Mouse (Mus musculus) hindbrain, postnatal 0 days (tissue): ENCODE measurements around the gene Myh3. TPM values are rescaled to one million over a fixed set of nuclear protein-coding genes. Genes with fewer than 3 reads are reported as not detected.

Experiments used
- ATAC-seq: fragments of 200-750 bp; cut with Nextera tagmentation; 2 replicates; pipeline ENCODE4 v1.8.0; 2017; ENCODE audit warnings: mild to moderate bottlenecking, moderate TSS enrichment, moderate library complexity
- DNase-seq: peaks from one replicate; pipeline ENCODE4 v3.0.0-alpha.2; 2015; ENCODE audit warnings: low spot score
- H3K27ac ChIP-seq: fragments of 300-500 bp; sonication (generic); 2 replicates; pipeline ENCODE4 v1.5.1; 2014; ENCODE audit warnings: mild to moderate bottlenecking
- H3K27me3 ChIP-seq: fragments of 300-500 bp; sonication (generic); 2 replicates; pipeline ENCODE4 v1.6.1; 2014; ENCODE audit warnings: low read length, mixed read lengths; ENCODE audit not compliant: insufficient read depth
- H3K36me3 ChIP-seq: fragments of 300-500 bp; sonication (generic); 2 replicates; pipeline ENCODE4 v1.6.1; 2014; ENCODE audit warnings: low read length, mixed read lengths; ENCODE audit not compliant: insufficient read depth
- H3K4me1 ChIP-seq: fragments of 300-500 bp; sonication (generic); 2 replicates; pipeline ENCODE4 v1.6.1; 2014; ENCODE audit warnings: antibody characterized with exemption, low read length, mixed read lengths; ENCODE audit not compliant: insufficient read depth
- H3K4me2 ChIP-seq: fragments of 300-500 bp; sonication (generic); 2 replicates; pipeline ENCODE4 v1.6.1; 2014; ENCODE audit warnings: low read depth, mild to moderate bottlenecking, low read length, moderate library complexity, mixed read lengths
- H3K4me3 ChIP-seq: fragments of 300-500 bp; sonication (generic); 2 replicates; pipeline ENCODE4 v1.5.1; 2014; ENCODE audit warnings: low read length
- H3K9ac ChIP-seq: fragments of 300-500 bp; sonication (generic); replicated peaks from 2 replicates; pipeline ENCODE4 v1.6.1; 2014; ENCODE audit warnings: mild to moderate bottlenecking, low read length, moderate library complexity, mixed read lengths
- H3K9me3 ChIP-seq: fragments of 300-500 bp; sonication (generic); 2 replicates; pipeline ENCODE4 v1.6.1; 2016; ENCODE audit warnings: low read length, mixed read lengths
- CTCF ChIP-seq: IDR thresholded peaks from 2 replicates; pipeline ENCODE4 v1.5.1; 2016; ENCODE audit warnings: antibody characterized with exemption, control low read depth, low read depth
- WGBS: fragments of 180-500 bp; shearing (Covaris S2); extraction: QIAGEN DNeasy Blood & Tissue Kit; methylation state at CpG from one replicate; pipeline ENCODE4 v1.1.7; 2014; 5-methylcytosine and 5-hydroxymethylcytosine counted together
- polyA plus RNA-seq: library from polyadenylated mRNA; unstranded; fragments of >200 nt; fragmentation: Nextera tagmentation; extraction: Ambion mirVana; gene quantifications from 2 replicates; pipeline ENCODE4 v1.2.1, GENCODE M21; 2015
- total RNA-seq: library from RNA; depleted of rRNA; stranded (reverse); fragments of >200 nt; gene quantifications from 2 replicates; pipeline ENCODE4 v1.2.3, GENCODE M21; 2014

Myh3 gene
- total and polyA plus RNA-seq, 2 experiments from 2014 or later: 0.25 to 1.1 TPM

DNA sequence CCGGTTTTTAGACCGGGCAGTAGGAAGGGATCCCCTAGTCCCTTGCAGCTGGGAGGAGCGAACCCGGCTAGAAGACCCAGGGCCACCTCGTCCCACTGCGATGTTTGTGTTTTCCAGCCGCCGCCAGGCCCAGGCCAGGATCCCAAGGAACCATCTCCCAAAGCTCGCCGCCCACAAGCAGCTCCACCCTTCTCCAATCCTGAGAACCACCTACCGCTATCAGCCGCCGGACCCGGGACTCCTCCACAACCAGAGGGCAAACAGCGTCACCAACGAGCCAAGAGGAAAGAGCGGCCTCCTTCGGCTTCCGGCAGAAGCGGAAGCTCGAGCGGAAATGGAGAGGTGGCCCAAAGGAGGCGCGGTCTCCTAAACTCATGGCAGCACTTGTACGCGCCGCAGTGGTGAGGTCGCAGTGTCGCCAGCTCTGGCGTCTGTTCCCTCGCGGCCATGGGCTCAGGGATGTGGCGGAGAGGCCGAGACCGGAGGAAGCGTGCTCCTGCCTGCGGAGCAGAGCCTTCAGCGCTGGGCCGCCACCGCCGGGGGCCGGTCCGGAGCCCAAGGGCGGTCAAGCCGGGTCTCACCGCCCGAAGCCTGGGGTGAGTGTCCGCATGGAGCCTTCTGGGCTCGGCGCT is 25.7 kb upstream of the Myh3 start, which contains the start of the genes Adprm and Sco1:
Gene Adprm, minus strand, starts transcription at position 274 of the 632 bp plus-strand sequence.
Gene Sco1, plus strand, starts transcription at position 350 of the 632 bp plus-strand sequence.
- Histone ChIP-seq H3K27me3 (no peaks in the 10 kb centered on the region), H3K4me1 (peaks cover 10% of the 10 kb centered on the region; the same call in 1 of the 2 replicates), H3K9me3 (no peaks in the 10 kb centered on the region), H3K36me3 (peaks cover 17% of the 10 kb centered on the region), H3K27ac (peak within 1 kb of the TSS; percentile 82), H3K9ac (peak within 1 kb of the TSS; percentile 81), H3K4me2 (peak within 1 kb of the TSS; percentile 83), H3K4me3 (peak within 1 kb of the TSS; percentile 99)
- DNase-seq (peak; percentile 93), ATAC-seq (peak; percentile 97)
- TF ChIP-seq CTCF: peak; percentile 72
- under 1% methylated on average over 49 of the region's 50 CpGs for WGBS

DNA sequence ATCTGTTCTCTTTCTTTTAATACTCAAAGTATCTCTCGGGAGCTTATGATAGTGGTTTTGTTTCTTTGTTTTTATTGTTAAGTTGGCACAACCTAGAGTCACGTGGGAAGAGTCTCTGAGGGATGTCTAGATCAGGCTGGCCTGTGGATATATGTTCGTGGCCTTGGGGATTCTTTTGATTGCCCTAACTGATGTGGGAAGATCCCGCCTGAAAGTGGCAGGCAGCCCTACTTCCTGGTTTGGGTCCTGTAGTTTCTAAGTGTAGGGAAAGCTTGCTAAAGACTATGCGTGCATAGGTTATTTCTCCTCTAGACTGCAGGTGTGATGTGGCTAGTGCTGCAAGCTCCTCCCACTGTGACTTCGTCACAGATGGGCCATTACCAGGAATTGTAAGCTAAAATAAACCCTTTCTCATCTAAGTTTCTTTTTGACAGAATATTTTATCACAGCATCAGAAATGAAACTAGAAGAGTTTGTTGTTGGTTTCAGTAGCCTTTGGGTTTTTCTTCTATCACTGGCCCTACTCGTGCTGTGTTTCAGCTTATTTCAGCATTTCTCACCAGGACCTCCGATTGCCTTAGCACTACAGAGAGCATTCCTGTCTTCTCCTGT is 23.2 kb upstream of the Myh3 start:
- peaks cover 10% of the 10 kb centered on the region; the same call in 1 of the 2 replicates for H3K4me1 ChIP-seq
- no peak for ATAC-seq
- no peak overlapping the region for H3K9ac ChIP-seq
- no peaks in the 10 kb centered on the region for H3K27me3 ChIP-seq
- no peak for DNase-seq
- H3K4me2 ChIP-seq: no peak overlapping the region
- no peak for TF ChIP-seq CTCF
- H3K9me3 ChIP-seq: no peaks in the 10 kb centered on the region
- 92% methylated on average over 8 of the region's 8 CpGs for WGBS
- H3K36me3 ChIP-seq: peaks cover 35% of the 10 kb centered on the region
- no peak overlapping the region for H3K4me3 ChIP-seq
- H3K27ac ChIP-seq: no peak overlapping the region

DNA sequence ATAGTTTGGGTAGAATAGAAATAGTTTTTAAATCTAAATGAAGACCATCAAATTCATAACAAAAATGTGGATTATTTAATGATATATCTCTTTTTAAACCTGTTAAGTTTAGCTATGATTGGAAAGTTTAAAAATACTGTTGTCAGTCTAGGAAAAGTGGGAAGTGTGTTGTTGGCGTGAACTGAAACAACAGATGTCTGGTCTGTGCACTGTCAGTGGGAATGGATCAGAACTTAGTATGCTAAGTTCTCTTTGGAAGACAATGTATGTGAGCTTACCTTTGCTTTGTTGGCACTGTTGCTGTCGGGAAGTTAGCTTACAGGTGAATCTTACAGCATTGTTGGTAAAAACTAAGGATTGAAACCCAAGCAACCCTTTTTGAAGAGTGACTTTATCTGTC is 16.8 kb upstream of the Myh3 start:
- 97% methylated on average over 2 of the region's 2 CpGs for WGBS
- no peak overlapping the region for H3K4me2 ChIP-seq
- H3K9me3 ChIP-seq: no peaks in the 10 kb centered on the region
- no peaks in the 10 kb centered on the region for H3K27me3 ChIP-seq
- no peak for TF ChIP-seq CTCF
- no peak overlapping the region for H3K4me3 ChIP-seq
- no peak overlapping the region for H3K27ac ChIP-seq
- DNase-seq (no peak), ATAC-seq (no peak)
- no peaks in the 10 kb centered on the region for H3K4me1 ChIP-seq
- peaks cover 75% of the 10 kb centered on the region for H3K36me3 ChIP-seq
- H3K9ac ChIP-seq: no peak overlapping the region

DNA sequence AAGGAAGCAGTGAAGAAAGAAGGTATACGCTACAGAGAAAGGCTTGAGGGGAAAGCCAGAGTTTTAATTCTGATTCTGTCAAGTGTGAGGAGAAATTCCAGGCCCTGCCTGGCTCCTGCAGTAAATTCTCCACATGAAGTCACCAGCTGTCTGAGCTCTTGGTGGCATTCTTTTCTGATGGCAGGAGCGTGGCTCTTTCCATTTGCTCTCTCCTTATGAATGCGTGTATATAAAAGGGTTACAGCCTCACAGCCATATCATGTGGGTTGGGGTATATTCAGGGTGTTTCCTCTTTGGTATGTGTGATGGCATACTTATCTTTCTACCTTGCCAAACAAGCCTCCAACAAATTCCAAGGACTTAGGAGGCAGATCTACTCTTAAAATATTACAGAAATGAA is 15.4 kb upstream of the Myh3 start:
- no peak overlapping the region for H3K4me3 ChIP-seq
- H3K27me3 ChIP-seq: no peaks in the 10 kb centered on the region
- H3K9me3 ChIP-seq: no peaks in the 10 kb centered on the region
- ATAC-seq: no peak
- no peaks in the 10 kb centered on the region for H3K4me1 ChIP-seq
- no peak overlapping the region for H3K27ac ChIP-seq
- 92% methylated on average over 3 of the region's 3 CpGs for WGBS
- DNase-seq: no peak
- H3K9ac ChIP-seq: no peak overlapping the region
- no peak for TF ChIP-seq CTCF
- peaks cover 66% of the 10 kb centered on the region for H3K36me3 ChIP-seq
- no peak overlapping the region for H3K4me2 ChIP-seq

DNA sequence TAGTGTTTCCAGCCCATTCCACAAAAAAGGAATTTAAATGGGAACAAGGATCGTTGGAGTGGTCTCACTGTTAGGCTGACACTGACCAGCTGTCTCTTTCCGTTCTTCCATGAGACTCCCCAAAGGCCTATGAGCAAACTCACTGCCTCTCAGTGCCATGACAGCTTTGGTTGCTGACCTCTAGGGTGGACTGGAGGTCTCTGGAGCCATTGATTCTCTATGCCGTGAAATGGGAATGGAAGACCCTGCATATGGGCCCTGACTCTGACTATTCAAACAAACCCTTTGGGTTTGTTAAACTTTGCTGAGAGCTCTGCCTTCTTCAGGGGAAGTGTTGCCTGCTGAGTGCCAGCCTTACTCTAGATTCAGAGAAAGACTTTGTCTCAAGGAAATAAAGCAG is 10.4 kb upstream of the Myh3 start:
- no peak for TF ChIP-seq CTCF
- Histone ChIP-seq H3K9me3 (no peaks in the 10 kb centered on the region), H3K27ac (no peak overlapping the region), H3K9ac (no peak overlapping the region), H3K36me3 (peaks cover 31% of the 10 kb centered on the region), H3K27me3 (no peaks in the 10 kb centered on the region), H3K4me1 (no peaks in the 10 kb centered on the region), H3K4me2 (no peak overlapping the region), H3K4me3 (no peak overlapping the region)
- ATAC-seq: no peak
- 85% methylated on average over 3 of the region's 3 CpGs for WGBS
- DNase-seq: no peak

DNA sequence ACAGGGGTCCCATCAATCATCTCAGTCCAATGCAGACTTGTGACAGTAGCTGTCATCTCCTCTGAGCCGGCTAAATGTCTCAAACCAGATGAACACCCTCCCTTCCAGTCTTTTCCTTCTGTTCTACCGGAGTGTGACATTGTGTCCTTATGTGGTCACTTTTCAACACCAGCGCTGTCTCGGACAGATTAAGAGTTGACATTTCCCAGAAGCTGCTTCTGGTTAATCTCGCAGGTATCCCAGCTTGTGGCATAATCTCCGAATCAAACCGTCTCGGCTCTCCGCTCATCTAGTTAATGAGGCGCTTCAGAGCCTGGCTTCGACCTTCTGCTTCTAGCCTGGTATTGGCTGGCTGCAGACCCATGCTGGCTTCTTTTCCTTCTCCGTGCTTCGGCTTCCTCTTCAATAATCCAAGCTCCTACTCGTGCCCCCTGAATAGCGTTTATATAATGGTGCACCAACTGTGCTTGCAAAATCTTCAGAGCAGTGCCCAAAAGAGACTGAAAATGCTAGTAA is 5.4 kb upstream of the Myh3 start:
- ATAC-seq: 0 out of 2 replicates have a peak, but pooled peaks have one; percentile 27
- no peak for TF ChIP-seq CTCF
- 47% methylated on average over 15 of the region's 15 CpGs for WGBS

More for the DNA sequence above, 5.4 kb upstream of the Myh3 start:
- no peaks in the 10 kb centered on the region for H3K9me3 ChIP-seq
- no peaks in the 10 kb centered on the region for H3K36me3 ChIP-seq
- no peak overlapping the region for H3K9ac ChIP-seq
- no peak overlapping the region for H3K4me3 ChIP-seq
- no peaks in the 10 kb centered on the region for H3K4me1 ChIP-seq
- H3K27me3 ChIP-seq: no peaks in the 10 kb centered on the region
- peak; percentile 55 for DNase-seq
- no peak overlapping the region for H3K4me2 ChIP-seq
- H3K27ac ChIP-seq: no peak overlapping the region
